Mouse (Mus musculus): Measurements from ENCODE around the gene Abcd3.

Gene Abcd3

GRCm38 (mm10) chr3:121738742-121739342 is 76.3 kb downstream of the Abcd3 start:
- DNase-seq (ENCODE audit: low spot score), result no peak

GRCm38 (mm10) chr3:121737901-121738300 is 77.2 kb downstream of the Abcd3 start:
- no peak for DNase-seq (ENCODE audit: low spot score)

GRCm38 (mm10) chr3:121737453-121737852 is 77.6 kb downstream of the Abcd3 start:
- no peak for DNase-seq (ENCODE audit: low spot score)

DNA sequence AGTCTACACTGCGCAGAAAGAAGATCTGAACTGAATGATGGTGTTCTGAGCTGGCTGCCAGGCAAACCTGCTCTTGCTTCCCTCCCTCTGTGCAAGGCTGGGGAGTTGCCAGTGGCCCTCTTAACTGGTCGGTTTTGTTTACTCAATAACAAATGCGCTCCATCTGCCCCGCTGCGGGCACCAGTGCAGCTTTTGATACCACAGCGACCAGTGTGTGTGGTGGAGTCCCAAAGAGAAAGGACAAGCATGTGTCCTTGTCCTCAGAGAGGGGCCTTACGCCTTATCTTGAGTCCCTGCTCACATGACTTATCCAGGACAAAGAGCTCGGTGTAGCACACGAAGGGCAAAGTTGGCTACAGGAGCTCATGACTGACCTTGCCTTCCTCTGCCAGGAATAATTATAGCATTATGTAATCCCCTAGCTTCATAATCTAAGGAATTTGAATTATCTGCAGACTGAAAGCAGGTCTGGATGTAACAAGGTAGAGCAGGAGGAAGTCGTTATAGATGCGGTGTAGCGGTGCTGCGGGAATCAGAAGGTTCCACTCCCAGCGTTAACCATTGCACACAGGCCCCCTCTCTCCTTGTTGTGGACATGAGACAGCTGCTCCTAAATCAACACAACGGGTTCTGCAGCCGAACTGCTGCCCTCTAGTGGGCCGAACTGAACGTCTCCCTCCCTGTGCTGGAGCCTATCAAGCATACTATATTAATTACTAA is 78.9 kb downstream of the Abcd3 start:
- peak; percentile 70 for DNase-seq (ENCODE audit: low spot score)

- no peak for DNase-seq (ENCODE audit: low spot score)
Measured at GRCm38 (mm10) chr3:121735542-121735941, 79.6 kb downstream of the Abcd3 start.

- DNase-seq (ENCODE audit: low spot score), result no peak
Measured at GRCm38 (mm10) chr3:121729678-121730077, 85.4 kb downstream of the Abcd3 start.

DNA sequence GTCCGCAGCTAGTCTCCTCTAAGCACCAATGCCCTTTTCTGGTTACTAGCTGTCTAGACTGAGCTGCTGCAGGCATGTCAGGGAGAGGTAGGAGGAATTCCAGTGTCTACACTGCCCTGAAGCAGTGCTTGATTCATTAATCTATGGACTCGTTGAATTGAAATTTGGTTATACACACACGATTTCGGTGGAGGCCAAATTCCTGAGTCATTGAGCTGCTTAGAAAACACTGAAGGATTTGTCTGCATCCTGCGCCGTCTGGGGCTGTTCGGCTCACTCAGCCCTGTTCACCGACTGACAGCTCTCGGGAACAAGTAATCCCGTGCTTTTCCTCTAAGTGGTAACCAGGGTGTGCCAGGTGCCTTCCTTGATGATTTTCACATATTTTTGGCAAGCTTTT is 89.5 kb downstream of the Abcd3 start:
- DNase-seq (ENCODE audit: low spot score), result no peak

- no peak for DNase-seq (ENCODE audit: low spot score)
Measured at GRCm38 (mm10) chr3:121724553-121724952, 90.5 kb downstream of the Abcd3 start.

GRCm38 (mm10) chr3:121723968-121724524 is 91.1 kb downstream of the Abcd3 start:
- DNase-seq (ENCODE audit: low spot score), result no peak

DNA sequence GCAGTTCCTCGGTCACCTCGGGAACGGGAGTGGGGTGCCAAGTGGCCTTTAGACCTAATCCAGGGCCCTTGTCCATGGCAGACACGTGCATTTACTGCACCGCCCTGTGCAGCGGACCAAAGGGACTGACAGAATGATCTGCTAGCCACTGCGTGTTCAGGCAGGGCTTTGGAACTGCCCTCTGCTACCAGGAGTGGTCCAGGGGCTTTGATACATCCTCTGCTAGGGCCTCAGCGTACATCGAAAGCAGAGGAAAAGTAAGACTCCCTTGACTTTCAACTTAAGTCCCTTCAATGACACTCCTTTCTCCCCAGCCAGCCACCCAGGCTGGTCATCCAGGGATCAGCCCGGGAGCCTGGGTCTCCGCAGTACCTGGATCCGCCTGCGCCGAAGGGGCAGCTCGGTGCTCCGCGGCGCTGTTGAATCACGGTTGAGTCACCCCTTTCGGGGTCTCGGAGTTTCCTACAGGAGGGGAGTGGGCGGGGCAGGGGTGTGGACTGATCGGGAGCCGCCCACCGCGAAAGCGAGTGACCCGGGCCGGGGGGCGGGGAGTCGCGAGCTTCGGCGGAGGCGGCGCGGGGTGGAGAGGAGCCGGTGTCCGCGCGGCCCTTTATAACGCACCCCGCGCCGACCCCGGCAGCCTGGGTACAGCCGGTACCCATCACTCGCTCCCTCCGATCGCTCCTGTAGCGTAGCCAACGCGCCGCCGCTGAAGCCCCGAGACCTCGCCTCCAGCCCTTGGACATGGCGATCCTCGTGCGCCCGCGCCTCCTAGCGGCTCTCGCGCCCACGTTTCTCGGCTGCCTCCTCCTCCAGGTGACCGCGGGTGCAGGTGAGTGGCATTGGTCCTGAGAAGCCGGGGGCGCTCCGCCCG is 91.9 kb downstream of the Abcd3 start, which contains the start of gene F3:
TSS of gene F3 (plus strand) at position 567 of the 874 bp plus-strand sequence.
- DNase-seq (ENCODE audit: low spot score), result peak; percentile 80

DNA sequence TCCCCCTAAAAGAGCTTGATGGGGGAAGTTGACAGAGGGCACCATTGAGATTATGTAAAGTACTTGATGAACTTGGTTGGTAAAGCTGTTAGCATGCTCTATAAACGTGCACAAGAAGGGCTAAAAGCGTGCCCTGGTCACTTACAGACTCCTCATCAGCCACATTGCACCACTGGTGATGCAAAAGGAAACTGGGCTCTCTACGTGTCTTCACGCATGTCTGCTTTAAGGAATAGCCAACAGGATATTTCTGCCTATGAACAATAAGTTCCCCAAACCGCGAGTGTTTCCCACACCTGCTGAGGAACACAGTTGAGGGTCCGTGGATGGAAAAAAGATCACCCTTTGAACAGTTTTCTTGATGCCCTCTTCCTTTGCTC is 93.4 kb downstream of the Abcd3 start:
- DNase-seq (ENCODE audit: low spot score), result no peak

GRCm38 (mm10) chr3:121720801-121721690 is 94.1 kb downstream of the Abcd3 start:
- no peak for DNase-seq (ENCODE audit: low spot score)

GRCm38 (mm10) chr3:121719701-121720100 is 95.4 kb downstream of the Abcd3 start:
- DNase-seq (ENCODE audit: low spot score), result no peak

GRCm38 (mm10) chr3:121718679-121719078 is 96.4 kb downstream of the Abcd3 start:
- no peak for DNase-seq (ENCODE audit: low spot score)

DNA sequence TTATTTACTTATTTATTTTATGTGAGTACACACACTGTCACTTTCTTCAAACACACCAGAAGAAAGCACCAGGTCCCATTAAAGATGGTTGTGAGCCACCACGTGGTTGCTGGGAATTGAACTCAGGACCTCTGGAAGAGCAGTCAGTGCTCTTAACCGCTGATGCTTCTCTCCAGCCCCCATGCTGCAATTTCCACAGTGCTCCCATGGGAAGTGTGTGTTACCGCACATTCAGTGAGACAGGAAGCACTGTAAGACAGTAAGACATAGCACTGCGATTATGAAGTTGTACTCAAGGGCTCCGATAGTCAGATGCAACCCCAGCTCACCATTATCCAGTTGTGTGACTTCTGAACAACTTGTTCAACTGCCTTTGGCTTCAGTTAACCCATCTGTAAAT is 98.6 kb downstream of the Abcd3 start:
- DNase-seq (ENCODE audit: low spot score), result no peak

GRCm38 (mm10) chr3:121715741-121716459 is 99.2 kb downstream of the Abcd3 start:
- DNase-seq (ENCODE audit: low spot score), result no peak

DNA sequence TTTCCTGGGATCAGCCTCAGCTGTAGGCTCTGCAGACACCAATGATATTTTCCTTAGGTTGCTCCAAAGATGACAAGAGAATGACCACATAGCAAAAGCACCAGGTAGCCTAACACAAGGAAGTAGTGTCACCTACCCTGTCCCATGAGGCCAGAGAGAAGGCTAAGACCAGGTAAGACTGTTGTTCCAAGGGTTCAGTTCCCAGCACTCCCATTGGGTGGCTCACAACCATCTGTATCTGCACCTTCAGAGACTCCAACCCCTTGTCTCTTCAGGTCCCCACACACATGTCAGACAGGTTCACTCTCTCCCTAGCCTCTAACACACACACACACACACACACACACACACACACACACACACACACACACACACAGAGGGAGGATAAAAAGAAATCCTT is 99.8 kb downstream of the Abcd3 start:
- DNase-seq (ENCODE audit: low spot score), result no peak

GRCm38 (mm10) chr3:121714461-121714860 is 100.6 kb downstream of the Abcd3 start:
- no peak for DNase-seq (ENCODE audit: low spot score)

- no peak for DNase-seq (ENCODE audit: low spot score)
Measured at GRCm38 (mm10) chr3:121713816-121714215, 101.3 kb downstream of the Abcd3 start.

DNA sequence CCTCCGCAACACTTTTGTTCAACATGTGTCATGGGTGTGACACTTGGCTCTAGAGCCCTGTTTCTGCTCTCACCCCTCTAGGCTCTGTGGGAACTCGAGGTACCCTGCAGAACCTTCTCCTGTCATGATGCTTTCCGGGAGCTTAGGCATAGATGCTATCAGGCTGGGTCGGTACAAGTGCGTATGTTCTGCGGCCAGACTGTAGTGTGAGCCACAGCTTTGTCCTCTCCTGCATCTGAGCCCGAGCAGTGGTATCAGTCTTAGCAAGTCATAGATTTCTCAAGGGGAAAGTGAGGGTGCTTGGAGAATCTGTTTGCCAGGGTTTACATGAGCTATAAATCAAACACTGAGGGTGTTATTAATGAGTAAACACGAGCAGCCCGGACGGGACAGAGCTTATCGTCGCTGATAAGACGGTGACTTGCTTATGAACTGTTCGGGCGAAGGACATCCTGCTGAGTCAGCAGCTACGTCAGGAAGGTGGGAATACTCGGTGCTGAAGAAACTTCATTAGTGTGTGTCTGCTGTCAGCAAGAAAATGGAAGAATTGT is 101.9 kb downstream of the Abcd3 start:
- no peak for DNase-seq (ENCODE audit: low spot score)

- no peak for DNase-seq (ENCODE audit: low spot score)
Measured at GRCm38 (mm10) chr3:121712222-121712621, 102.9 kb downstream of the Abcd3 start.

All from urinary bladder, postnatal 25 days (tissue).